Mouse (Mus musculus): ENCODE measurements at regions not wholly inside any gene's neighbourhood (a gene's known extent, or its start where the extent isn't known, plus 50 kb on each side); places are given as distances from the start of the nearest gene placed in this dataset.
A peak's percentile ranks its signal among the peaks of the same experiment; 100 is the strongest.

DNA sequence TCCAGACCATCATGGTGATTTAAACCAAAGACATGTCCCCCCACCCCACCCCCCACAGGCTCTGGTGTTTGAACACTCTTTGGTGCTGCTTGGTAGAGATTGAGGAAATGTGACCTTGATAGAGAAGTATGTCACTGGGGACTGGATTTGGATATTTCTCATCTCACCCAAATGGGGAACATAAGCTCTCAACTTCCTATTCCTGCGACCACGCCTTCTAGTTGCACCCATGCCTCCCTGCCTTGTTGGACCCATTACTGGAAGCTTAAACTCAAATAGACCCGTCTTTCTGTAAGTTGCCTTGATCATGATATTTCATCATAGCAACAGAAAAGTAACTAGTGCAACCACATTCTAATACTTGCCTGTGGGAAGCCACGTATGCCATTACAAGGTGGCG lies 474.2 kb upstream of the Adgrl2 start:
- ATAC-seq: no peak
- Histone ChIP-seq H3K27ac (no peak overlapping the region), H3K4me3 (replicated peaks) (no peak overlapping the region), H3K9ac (no peak overlapping the region), H3K27me3 (replicated peaks) (no peaks in the 10 kb centered on the region), H3K9me3 (no peaks in the 10 kb centered on the region), H3K4me2 (replicated peaks) (no peak overlapping the region), H3K36me3 (no peaks in the 10 kb centered on the region), H3K4me1 (replicated peaks) (no peaks in the 10 kb centered on the region)
- 90% methylated on average over 5 of the region's 5 CpGs for WGBS

DNA sequence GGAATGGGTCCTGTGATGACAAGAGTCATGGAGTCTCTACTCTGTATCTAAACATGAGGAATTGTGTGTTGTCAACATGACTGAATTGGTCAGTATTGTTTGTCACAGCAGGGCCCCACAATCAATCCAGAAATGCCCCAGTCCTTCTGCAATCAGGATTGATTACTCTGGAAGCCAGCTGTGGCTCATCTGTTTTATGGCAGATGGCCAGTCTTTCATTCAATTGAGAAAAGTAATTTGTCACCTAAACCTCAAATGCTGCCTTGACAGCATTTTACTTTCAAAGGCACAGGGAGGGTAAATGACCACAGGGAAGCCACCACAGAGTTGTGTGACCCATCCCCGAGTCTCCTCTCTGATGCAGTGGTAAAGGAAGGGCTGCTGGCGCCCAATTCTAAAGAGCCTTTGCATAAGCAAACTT lies 471.8 kb upstream of the Adgrl2 start:
- Histone ChIP-seq H3K4me2 (replicated peaks) (no peak overlapping the region), H3K27ac (no peak overlapping the region), H3K4me1 (replicated peaks) (no peaks in the 10 kb centered on the region), H3K4me3 (replicated peaks) (no peak overlapping the region), H3K36me3 (no peaks in the 10 kb centered on the region), H3K9ac (no peak overlapping the region), H3K27me3 (replicated peaks) (no peaks in the 10 kb centered on the region), H3K9me3 (no peaks in the 10 kb centered on the region)
- no peak for ATAC-seq
- 62% methylated on average over 2 of the region's 2 CpGs for WGBS

DNA sequence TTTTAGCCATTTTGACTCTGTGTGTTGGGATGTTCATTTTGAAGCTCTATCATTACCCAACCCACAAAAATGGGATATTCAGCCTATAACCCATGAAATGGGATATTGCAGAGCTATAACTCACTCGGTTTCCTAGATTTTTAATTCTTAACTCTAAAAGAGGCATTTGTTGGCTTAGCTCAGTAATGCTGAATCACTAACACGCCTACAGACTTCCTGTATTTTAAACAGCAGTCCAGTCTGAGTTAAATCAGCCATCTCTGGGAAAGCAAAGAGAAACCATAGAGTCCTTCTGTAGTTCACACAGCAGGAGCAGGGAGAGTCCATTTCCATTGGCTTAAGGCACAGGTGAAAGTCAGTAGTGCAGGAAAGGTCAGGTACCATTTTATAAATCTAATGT lies 471.3 kb upstream of the Adgrl2 start:
- Histone ChIP-seq H3K9ac (no peak overlapping the region), H3K27ac (no peak overlapping the region), H3K36me3 (no peaks in the 10 kb centered on the region), H3K4me3 (replicated peaks) (no peak overlapping the region), H3K9me3 (no peaks in the 10 kb centered on the region), H3K4me2 (replicated peaks) (no peak overlapping the region), H3K27me3 (replicated peaks) (no peaks in the 10 kb centered on the region), H3K4me1 (replicated peaks) (no peaks in the 10 kb centered on the region)
- WGBS: 72% methylated on average over 2 of the region's 2 CpGs
- ATAC-seq: no peak

DNA sequence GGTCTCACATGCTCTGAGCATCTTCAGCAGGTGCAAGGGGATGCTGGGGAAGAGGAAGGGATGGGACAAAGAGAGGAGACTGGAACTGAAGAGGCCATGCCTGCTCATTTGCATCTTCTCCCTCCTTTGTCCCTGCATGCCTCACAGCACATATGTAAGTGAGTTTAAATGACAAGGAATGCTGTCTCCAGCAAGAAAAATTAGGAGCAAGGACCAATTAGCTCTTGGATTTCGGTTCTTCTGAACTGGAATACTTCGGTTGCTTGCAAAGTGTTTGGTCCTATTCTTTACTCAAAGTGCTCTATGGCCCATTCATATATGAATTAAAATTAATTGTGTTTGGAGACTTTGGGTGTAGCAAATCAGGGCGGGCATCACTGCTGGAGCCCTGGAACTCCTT lies 459.0 kb upstream of the Adgrl2 start:
- Histone ChIP-seq H3K4me3 (replicated peaks) (no peak overlapping the region), H3K9me3 (no peaks in the 10 kb centered on the region), H3K4me2 (replicated peaks) (no peak overlapping the region), H3K27ac (no peak overlapping the region), H3K4me1 (replicated peaks) (no peaks in the 10 kb centered on the region), H3K9ac (no peak overlapping the region), H3K36me3 (no peaks in the 10 kb centered on the region), H3K27me3 (replicated peaks) (no peaks in the 10 kb centered on the region)
- ATAC-seq: no peak
- WGBS: 83% methylated on average over 3 of the region's 3 CpGs

DNA sequence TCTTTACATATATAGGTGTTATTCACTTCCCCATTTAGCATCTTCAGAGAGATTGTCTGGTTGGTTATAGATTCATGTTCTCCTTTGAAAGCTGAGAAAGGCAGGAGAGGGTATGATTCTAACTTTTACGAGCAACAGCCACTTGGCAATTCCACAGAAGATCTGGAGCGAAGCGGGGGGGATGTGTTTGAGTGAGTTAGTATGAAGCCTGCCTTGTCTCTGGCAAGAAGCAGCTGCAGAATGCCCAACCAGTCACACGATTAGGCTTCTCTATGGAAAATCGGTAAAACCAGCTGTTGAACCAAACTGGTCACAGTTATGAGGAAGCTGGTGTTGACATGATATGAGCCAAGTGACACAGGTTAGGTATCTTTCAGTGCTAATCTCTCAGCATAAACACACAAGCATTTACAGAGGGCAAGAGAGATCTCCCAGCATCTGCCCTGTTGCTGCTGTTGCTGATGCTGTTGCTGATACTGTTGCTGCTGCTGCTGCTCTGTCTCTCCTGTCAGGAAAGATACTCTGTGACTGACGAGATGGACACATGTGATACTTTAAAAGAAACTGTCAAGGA lies 455.7 kb upstream of the Adgrl2 start:
- Histone ChIP-seq H3K4me3 (replicated peaks) (no peak overlapping the region), H3K9me3 (no peaks in the 10 kb centered on the region), H3K4me1 (replicated peaks) (no peaks in the 10 kb centered on the region), H3K27ac (no peak overlapping the region), H3K36me3 (no peaks in the 10 kb centered on the region), H3K9ac (no peak overlapping the region), H3K4me2 (replicated peaks) (no peak overlapping the region), H3K27me3 (replicated peaks) (no peaks in the 10 kb centered on the region)
- WGBS: 57% methylated on average over 6 of the region's 6 CpGs
- ATAC-seq: no peak

DNA sequence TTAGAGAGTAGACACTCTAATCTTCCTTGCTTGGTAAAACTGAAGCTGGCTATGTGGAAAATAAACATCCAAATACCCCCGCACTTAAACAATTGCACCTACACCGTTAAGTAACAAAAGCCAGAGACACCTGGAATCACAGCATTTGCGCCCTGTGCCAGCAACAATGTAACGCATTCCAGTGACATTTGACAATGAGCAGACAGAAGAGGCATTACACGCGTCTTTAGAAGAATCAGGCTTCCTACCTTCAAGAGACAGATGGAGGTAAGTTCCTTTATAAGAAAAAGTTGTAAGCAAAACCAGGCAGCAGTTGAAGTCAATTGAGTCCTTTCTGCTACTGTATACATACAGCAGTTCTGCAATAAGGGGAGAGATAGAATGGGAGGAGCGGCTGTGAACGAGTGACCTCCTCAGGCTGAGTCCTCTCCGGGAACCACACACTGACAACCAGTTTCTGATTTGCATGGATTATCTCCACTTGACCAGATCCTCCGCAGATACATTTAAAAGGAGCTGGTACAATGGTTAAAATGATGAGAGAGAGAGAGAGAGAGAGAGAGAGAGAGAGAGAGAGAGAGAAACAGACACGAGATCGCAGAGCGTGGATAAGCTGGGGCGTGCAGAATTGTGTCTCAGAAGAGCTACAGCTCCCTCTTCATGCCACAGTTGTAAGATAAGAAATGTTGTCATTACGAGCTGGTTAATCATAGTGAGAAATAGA lies 454.7 kb upstream of the Adgrl2 start:
- H3K4me1 ChIP-seq (replicated peaks): no peaks in the 10 kb centered on the region
- peak overlapping the region; percentile 30; the same call in 1 of the 2 replicates for H3K9ac ChIP-seq
- WGBS: 6% methylated on average over 15 of the region's 15 CpGs
- peak overlapping the region; percentile 59 for H3K4me2 ChIP-seq (replicated peaks)
- peak overlapping the region; percentile 38 for H3K4me3 ChIP-seq (replicated peaks)
- H3K27ac ChIP-seq: no peak overlapping the region
- H3K36me3 ChIP-seq: no peaks in the 10 kb centered on the region
- H3K27me3 ChIP-seq (replicated peaks): no peaks in the 10 kb centered on the region
- ATAC-seq: peak; percentile 90
- no peaks in the 10 kb centered on the region for H3K9me3 ChIP-seq

DNA sequence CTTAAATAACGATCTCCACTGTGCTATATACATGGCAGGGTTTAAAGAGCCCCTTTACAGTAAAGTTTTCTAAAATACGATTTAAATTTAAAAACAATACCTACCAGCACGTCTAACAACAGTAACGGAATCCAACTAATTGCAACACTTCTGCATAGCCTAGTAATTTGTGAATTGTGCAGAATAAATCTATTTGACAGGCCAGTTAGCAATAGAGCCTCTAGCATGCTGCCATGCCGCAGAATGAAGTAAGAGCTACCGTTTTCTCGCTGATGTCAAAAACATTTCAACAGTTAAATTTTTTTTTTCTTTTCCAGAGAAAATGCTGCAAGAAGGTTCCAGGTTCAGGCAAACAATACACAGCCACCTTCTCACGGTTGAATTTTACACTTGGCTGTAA lies 454.0 kb upstream of the Adgrl2 start:
- Histone ChIP-seq H3K9me3 (no peaks in the 10 kb centered on the region), H3K4me2 (replicated peaks) (peak overlapping the region; percentile 59), H3K4me1 (replicated peaks) (no peaks in the 10 kb centered on the region), H3K9ac (no peak overlapping the region), H3K4me3 (replicated peaks) (peak overlapping the region; percentile 38; the same call in 1 of the 2 replicates), H3K36me3 (no peaks in the 10 kb centered on the region), H3K27ac (no peak overlapping the region), H3K27me3 (replicated peaks) (no peaks in the 10 kb centered on the region)
- ATAC-seq: no peak
- WGBS: 56% methylated on average over 8 of the region's 8 CpGs

DNA sequence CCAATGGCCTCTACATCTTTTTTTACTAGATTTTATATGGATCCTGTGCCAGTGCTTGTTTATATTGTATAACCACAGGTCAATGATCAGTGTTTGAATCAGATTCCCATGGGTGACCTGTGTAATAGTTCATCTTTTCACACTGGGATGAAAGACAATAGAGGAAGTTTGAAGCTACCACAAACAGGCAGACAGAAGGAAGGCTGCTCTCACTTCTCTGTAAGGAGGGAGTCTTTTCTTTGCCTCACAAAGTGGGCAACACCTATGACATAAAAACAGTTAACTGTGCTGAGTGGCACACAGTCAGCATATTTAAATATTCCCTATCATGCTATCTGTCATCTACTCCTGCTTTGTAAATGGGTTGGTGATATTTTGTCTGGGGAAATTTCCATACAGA lies 450.9 kb upstream of the Adgrl2 start:
- Histone ChIP-seq H3K9ac (no peak overlapping the region), H3K4me2 (replicated peaks) (no peak overlapping the region), H3K27ac (no peak overlapping the region), H3K4me3 (replicated peaks) (no peak overlapping the region), H3K4me1 (replicated peaks) (no peaks in the 10 kb centered on the region), H3K36me3 (no peaks in the 10 kb centered on the region), H3K9me3 (no peaks in the 10 kb centered on the region), H3K27me3 (replicated peaks) (no peaks in the 10 kb centered on the region)
- ATAC-seq: no peak

DNA sequence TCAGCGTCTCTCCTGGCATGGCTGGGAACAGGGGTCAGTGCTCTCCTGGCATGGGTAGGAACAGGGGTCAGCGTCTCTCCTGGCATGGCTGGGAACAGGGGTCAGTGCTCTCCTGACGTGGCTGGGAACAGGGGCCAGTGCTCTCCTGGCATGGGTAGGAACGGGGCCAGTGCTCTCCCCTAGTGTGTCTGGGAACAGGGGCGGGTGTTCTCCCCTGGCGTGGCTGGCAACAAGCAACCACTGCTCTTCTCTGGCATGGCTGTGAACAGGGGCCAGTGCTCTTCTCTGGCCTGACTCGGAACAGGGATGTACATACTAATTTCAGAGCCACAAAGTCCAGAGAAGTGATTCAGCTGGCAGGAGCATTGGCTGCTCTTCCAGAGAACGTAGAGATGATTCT lies 447.4 kb upstream of the Adgrl2 start:
- H3K4me3 ChIP-seq (replicated peaks): no peak overlapping the region
- no peak overlapping the region for H3K27ac ChIP-seq
- no peak for ATAC-seq
- no peak overlapping the region for H3K4me2 ChIP-seq (replicated peaks)
- no peaks in the 10 kb centered on the region for H3K36me3 ChIP-seq
- H3K4me1 ChIP-seq (replicated peaks): no peaks in the 10 kb centered on the region
- no peaks in the 10 kb centered on the region for H3K9me3 ChIP-seq
- H3K27me3 ChIP-seq (replicated peaks): no peaks in the 10 kb centered on the region
- H3K9ac ChIP-seq: no peak overlapping the region
- 86% methylated on average over 8 of the region's 8 CpGs for WGBS

DNA sequence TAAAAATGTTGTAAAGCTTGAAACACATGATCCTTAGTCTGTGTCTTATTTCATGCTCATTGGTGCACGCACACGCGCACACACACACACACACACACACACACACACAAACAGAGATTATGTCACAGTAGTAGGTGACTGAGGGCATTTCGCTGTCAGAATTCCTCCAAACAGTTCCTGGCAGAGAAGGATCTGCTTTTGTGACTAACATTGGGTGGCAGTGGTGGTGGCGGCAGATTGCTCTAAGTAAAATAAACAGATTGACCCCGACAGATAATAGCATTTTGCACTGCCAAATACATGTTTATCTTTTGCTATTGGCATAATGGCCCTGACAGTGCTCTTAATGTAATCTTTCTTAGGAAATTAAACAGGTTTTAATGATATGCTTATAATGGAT lies 446.6 kb upstream of the Adgrl2 start:
- Histone ChIP-seq H3K9me3 (no peaks in the 10 kb centered on the region), H3K27me3 (replicated peaks) (no peaks in the 10 kb centered on the region), H3K36me3 (no peaks in the 10 kb centered on the region), H3K27ac (no peak overlapping the region), H3K4me3 (replicated peaks) (no peak overlapping the region), H3K9ac (no peak overlapping the region), H3K4me2 (replicated peaks) (no peak overlapping the region), H3K4me1 (replicated peaks) (no peaks in the 10 kb centered on the region)
- 72% methylated on average over 6 of the region's 6 CpGs for WGBS
- ATAC-seq: no peak

DNA sequence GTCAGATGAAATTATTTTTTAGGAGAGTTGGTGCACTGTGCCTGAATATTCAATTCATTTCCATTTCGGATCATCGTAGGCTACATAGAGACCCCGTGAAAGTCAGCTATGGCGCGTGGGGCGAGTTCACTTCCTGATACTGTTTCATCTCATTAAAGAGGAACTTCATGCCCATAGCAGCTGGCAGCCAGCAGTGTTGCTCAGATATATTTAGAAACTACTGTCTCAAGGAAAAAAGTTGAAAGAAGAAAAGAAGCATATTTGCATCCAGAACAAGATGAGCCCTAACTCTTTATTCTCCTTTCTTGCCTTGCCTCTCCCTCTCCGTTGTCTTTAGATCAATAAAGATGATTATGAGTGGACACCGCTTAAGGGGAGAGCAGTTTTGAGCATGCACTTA lies 446.1 kb upstream of the Adgrl2 start:
- WGBS: 84% methylated on average over 8 of the region's 8 CpGs
- Histone ChIP-seq H3K27ac (no peak overlapping the region), H3K9me3 (no peaks in the 10 kb centered on the region), H3K27me3 (replicated peaks) (no peaks in the 10 kb centered on the region), H3K36me3 (no peaks in the 10 kb centered on the region), H3K4me3 (replicated peaks) (no peak overlapping the region), H3K4me2 (replicated peaks) (no peak overlapping the region), H3K9ac (no peak overlapping the region), H3K4me1 (replicated peaks) (no peaks in the 10 kb centered on the region)
- ATAC-seq: no peak

DNA sequence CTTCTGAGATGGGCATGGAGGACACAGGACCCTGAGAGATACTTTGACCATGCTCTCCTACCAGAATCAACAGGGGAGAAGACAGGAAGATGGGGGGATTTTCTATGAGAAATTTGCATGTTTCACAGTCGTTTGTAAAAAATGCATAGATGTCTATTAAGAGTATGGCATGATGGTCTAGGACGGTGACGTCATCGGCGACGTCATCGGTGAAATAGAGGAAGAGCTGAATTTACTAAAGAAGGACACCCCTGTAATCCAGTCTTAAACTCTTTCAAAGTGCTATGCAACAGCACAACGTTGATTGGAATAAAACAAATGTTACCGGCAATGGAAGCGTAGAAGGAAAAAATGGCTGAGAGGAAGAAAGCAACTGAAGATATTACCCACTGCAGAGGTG lies 441.4 kb upstream of the Adgrl2 start:
- ATAC-seq: no peak
- no peaks in the 10 kb centered on the region for H3K9me3 ChIP-seq
- WGBS: 92% methylated on average over 10 of the region's 10 CpGs

DNA sequence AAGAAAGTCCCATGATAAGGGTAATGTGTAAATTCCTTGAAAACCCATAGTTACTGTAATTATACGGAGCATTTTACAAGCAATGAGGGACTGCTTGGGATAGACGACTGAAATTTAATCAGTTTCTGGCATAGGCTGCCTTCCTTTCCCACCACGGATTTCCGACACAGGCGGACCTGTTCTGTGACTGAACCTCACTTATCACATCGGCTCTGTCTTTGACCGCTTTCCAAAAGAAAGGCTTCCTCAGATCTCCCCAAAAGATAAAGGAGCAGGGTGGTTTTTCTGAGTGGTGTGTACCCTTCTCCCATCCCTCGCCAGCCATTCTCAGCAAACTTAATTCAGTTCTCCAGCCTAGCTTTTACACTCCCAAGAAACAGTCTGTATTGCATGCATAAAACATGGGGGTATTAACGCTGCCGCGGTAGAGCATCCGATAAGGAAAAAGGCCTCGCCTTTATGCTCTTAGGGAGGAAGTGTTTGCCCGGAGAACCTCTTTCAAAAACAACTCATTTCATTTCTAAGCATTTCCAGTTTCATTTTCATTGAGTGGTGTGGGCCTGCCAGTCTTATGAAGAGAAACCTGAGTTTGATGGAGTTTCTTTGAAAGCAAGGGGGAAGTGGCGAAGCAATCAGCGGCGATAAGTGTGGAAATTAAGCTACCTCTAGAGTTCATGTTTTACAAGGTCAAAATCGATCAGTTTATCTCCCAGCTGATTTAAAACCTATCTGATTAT lies 435.8 kb upstream of the Adgrl2 start:
- Histone ChIP-seq H3K9ac (no peak overlapping the region), H3K27me3 (replicated peaks) (no peaks in the 10 kb centered on the region), H3K4me2 (replicated peaks) (no peak overlapping the region), H3K4me1 (replicated peaks) (no peaks in the 10 kb centered on the region), H3K27ac (no peak overlapping the region), H3K4me3 (replicated peaks) (no peak overlapping the region), H3K9me3 (no peaks in the 10 kb centered on the region), H3K36me3 (no peaks in the 10 kb centered on the region)
- no peak for ATAC-seq
- WGBS: 74% methylated on average over 18 of the region's 18 CpGs

More for the DNA sequence above, 441.4 kb upstream of the Adgrl2 start:
- no peak overlapping the region for H3K9ac ChIP-seq
- no peaks in the 10 kb centered on the region for H3K4me1 ChIP-seq (replicated peaks)
- H3K4me2 ChIP-seq (replicated peaks): no peak overlapping the region
- no peaks in the 10 kb centered on the region for H3K36me3 ChIP-seq
- no peak overlapping the region for H3K4me3 ChIP-seq (replicated peaks)
- H3K27me3 ChIP-seq (replicated peaks): no peaks in the 10 kb centered on the region
- H3K27ac ChIP-seq: no peak overlapping the region

All from intestine, embryonic 15.5 days (tissue).